Mouse (Mus musculus) frontal cortex, adult (tissue): ENCODE results near the gene Mrpl58.
"Not testable (repeated sequence)": the region's sequence is repeated elsewhere in the genome, so short reads cannot be mapped to it uniquely, and the experiment has no call there.

Experiments used
- ATAC-seq: cut with Nextera tagmentation; 2 replicates; pipeline ENCODE4 v1.9.2; 2017; ENCODE audit warnings: mild to moderate bottlenecking, moderate library complexity, mixed read lengths; ENCODE audit not compliant: low TSS enrichment

Gene Mrpl58

GRCm38 (mm10) chr11:115424666-115425065 is 21.1 kb downstream of the Mrpl58 start:
- no peak for ATAC-seq

- no peak for ATAC-seq
Observed at GRCm38 (mm10) chr11:115425671-115426070, 22.1 kb downstream of the Mrpl58 start.

- peak; percentile 39 for ATAC-seq
Observed at GRCm38 (mm10) chr11:115427482-115428331, 24.2 kb downstream of the Mrpl58 start.

GRCm38 (mm10) chr11:115429307-115429706 is 25.8 kb downstream of the Mrpl58 start:
- ATAC-seq, result peak; percentile 48

GRCm38 (mm10) chr11:115430561-115430960 is 27.0 kb downstream of the Mrpl58 start:
- no peak for ATAC-seq

GRCm38 (mm10) chr11:115432814-115433213 is 29.3 kb downstream of the Mrpl58 start:
- ATAC-seq, result no peak

- no peak for ATAC-seq
Observed at GRCm38 (mm10) chr11:115433342-115433741, 29.8 kb downstream of the Mrpl58 start.

- ATAC-seq, result peak; percentile 70; the same call in 1 of the 2 replicates
Observed at GRCm38 (mm10) chr11:115435596-115436337, 32.2 kb downstream of the Mrpl58 start.

- no peak for ATAC-seq
Observed at GRCm38 (mm10) chr11:115437571-115438122, 34.1 kb downstream of the Mrpl58 start.

- ATAC-seq, result no peak
Observed at GRCm38 (mm10) chr11:115439326-115439725, 35.8 kb downstream of the Mrpl58 start.

GRCm38 (mm10) chr11:115439906-115440595 is 36.5 kb downstream of the Mrpl58 start, which contains the start of gene Trim80:
Gene Trim80, plus strand, starts transcription at chr11:115440545.
- ATAC-seq, result no peak

GRCm38 (mm10) chr11:115441417-115441816 is 37.9 kb downstream of the Mrpl58 start:
- ATAC-seq, result no peak

GRCm38 (mm10) chr11:115446906-115447305 is 43.4 kb downstream of the Mrpl58 start:
- no peak for ATAC-seq

- no peak for ATAC-seq
Observed at GRCm38 (mm10) chr11:115447321-115447885, 43.9 kb downstream of the Mrpl58 start.

- no peak for ATAC-seq
Observed at GRCm38 (mm10) chr11:115448075-115448474, 44.5 kb downstream of the Mrpl58 start.

GRCm38 (mm10) chr11:115448998-115449397 is 45.4 kb downstream of the Mrpl58 start:
- ATAC-seq, result no peak

GRCm38 (mm10) chr11:115450176-115450575 is 46.6 kb downstream of the Mrpl58 start:
- no peak for ATAC-seq

GRCm38 (mm10) chr11:115451781-115452241 is 48.3 kb downstream of the Mrpl58 start:
- ATAC-seq, result no peak

- ATAC-seq, result no peak
Observed at GRCm38 (mm10) chr11:115452281-115452860, 48.8 kb downstream of the Mrpl58 start.

GRCm38 (mm10) chr11:115453306-115453705 is 49.8 kb downstream of the Mrpl58 start:
- ATAC-seq, result no peak

GRCm38 (mm10) chr11:115454822-115455221 is 51.3 kb downstream of the Mrpl58 start:
- not testable (repeated sequence) for ATAC-seq
